Mouse (Mus musculus): ENCODE measurements around the gene Plce1.

Gene Plce1

GRCm38 (mm10) chr19:38721808-38722207, 240.9 kb downstream of the Plce1 start:
- in situ Hi-C loops (cut with MboI, MseI), result no loop called here

GRCm38 (mm10) chr19:38722982-38723381, 242.1 kb downstream of the Plce1 start:
- in situ Hi-C loops (cut with MboI, MseI), result no loop called here

GRCm38 (mm10) chr19:38723969-38724368, 243.1 kb downstream of the Plce1 start:
- in situ Hi-C loops (cut with MboI, MseI), result no loop called here

- in situ Hi-C loops (cut with MboI, MseI), result no loop called here
Observed at GRCm38 (mm10) chr19:38728842-38729241, 247.9 kb downstream of the Plce1 start.

GRCm38 (mm10) chr19:38729264-38729663, 248.4 kb downstream of the Plce1 start:
- in situ Hi-C loops (cut with MboI, MseI), result no loop called here

GRCm38 (mm10) chr19:38744546-38744945, 263.6 kb downstream of the Plce1 start:
- in situ Hi-C loops (cut with MboI, MseI), result no loop called here

GRCm38 (mm10) chr19:38745810-38746491, 265.0 kb downstream of the Plce1 start:
- in situ Hi-C loops (cut with MboI, MseI), result no loop called here

- in situ Hi-C loops (cut with MboI, MseI), result no loop called here
Observed at GRCm38 (mm10) chr19:38746492-38747014, 265.6 kb downstream of the Plce1 start.

GRCm38 (mm10) chr19:38750192-38750591, 269.3 kb downstream of the Plce1 start:
- in situ Hi-C loops (cut with MboI, MseI), result no loop called here

- in situ Hi-C loops (cut with MboI, MseI), result no loop called here
Observed at GRCm38 (mm10) chr19:38757161-38757560, 276.3 kb downstream of the Plce1 start.

- in situ Hi-C loops (cut with MboI, MseI), result no loop called here
Observed at GRCm38 (mm10) chr19:38758056-38758455, 277.1 kb downstream of the Plce1 start.

GRCm38 (mm10) chr19:38758685-38759472, 278.0 kb downstream of the Plce1 start:
- in situ Hi-C loops (cut with MboI, MseI), result no loop called here

- in situ Hi-C loops (cut with MboI, MseI), result no loop called here
Observed at GRCm38 (mm10) chr19:38760441-38760840, 279.5 kb downstream of the Plce1 start.

- in situ Hi-C loops (cut with MboI, MseI), result no loop called here
Observed at GRCm38 (mm10) chr19:38766306-38766705, 285.4 kb downstream of the Plce1 start.

- in situ Hi-C loops (cut with MboI, MseI), result no loop called here
Observed at GRCm38 (mm10) chr19:38775548-38775947, 294.6 kb downstream of the Plce1 start.

- in situ Hi-C loops (cut with MboI, MseI), result no loop called here
Observed at GRCm38 (mm10) chr19:38778805-38779204, 297.9 kb downstream of the Plce1 start.

- in situ Hi-C loops (cut with MboI, MseI), result no loop called here
Observed at GRCm38 (mm10) chr19:38783542-38783941, 302.6 kb downstream of the Plce1 start.

GRCm38 (mm10) chr19:38787756-38788155, 306.8 kb downstream of the Plce1 start:
- in situ Hi-C loops (cut with MboI, MseI), result no loop called here

- in situ Hi-C loops (cut with MboI, MseI), result no loop called here
Observed at GRCm38 (mm10) chr19:38793563-38794045, 312.7 kb downstream of the Plce1 start.

GRCm38 (mm10) chr19:38796546-38796945, 315.6 kb downstream of the Plce1 start:
- in situ Hi-C loops (cut with MboI, MseI), result no loop called here

GRCm38 (mm10) chr19:38798291-38798690, 317.4 kb downstream of the Plce1 start:
- in situ Hi-C loops (cut with MboI, MseI), result no loop called here

GRCm38 (mm10) chr19:38798801-38799200, 317.9 kb downstream of the Plce1 start:
- in situ Hi-C loops (cut with MboI, MseI), result no loop called here

- in situ Hi-C loops (cut with MboI, MseI), result loop anchor here (10.0 kb wide), 1 partner anchor 117 kb away; the partner anchor contains the start of gene Hells
Observed at GRCm38 (mm10) chr19:38818191-38818590, 337.3 kb downstream of the Plce1 start.

Measured in T-helper 2 cell (primary cell).